Mouse (Mus musculus) hindbrain, embryonic 15.5 days (tissue): Measurements from ENCODE around the gene Rp9. TPM values are rescaled to one million over a fixed set of nuclear protein-coding genes. Genes with fewer than 3 reads are reported as not detected.
A peak's percentile ranks its signal among the peaks of the same experiment; 100 is the strongest.

ENCODE experiments used
- ATAC-seq: fragments of 200-750 bp; cut with Nextera tagmentation; 2 replicates; pipeline ENCODE4 v1.8.0; 2017; ENCODE audit warnings: low read depth, moderate number of reproducible peaks, moderate TSS enrichment; ENCODE audit not compliant: low FRiP score
- H3K27ac ChIP-seq: fragments of 300-500 bp; sonication (generic); replicated peaks from 2 replicates; pipeline ENCODE4 v1.5.1; 2015; ENCODE audit warnings: mild to moderate bottlenecking, inconsistent platforms
- H3K27me3 ChIP-seq: fragments of 300-500 bp; sonication (generic); 2 replicates; pipeline ENCODE4 v1.6.1; 2015; ENCODE audit warnings: control low read depth, inconsistent platforms
- H3K36me3 ChIP-seq: fragments of 300-500 bp; sonication (generic); 2 replicates; pipeline ENCODE4 v1.6.1; 2015; ENCODE audit warnings: control low read depth, inconsistent platforms
- H3K4me1 ChIP-seq: fragments of 300-500 bp; sonication (generic); replicated peaks from 2 replicates; pipeline ENCODE4 v1.6.1; 2015; ENCODE audit warnings: control low read depth, inconsistent platforms
- H3K4me2 ChIP-seq: fragments of 300-500 bp; sonication (generic); 2 replicates; pipeline ENCODE4 v1.6.1; 2015; ENCODE audit warnings: moderate library complexity, mild to moderate bottlenecking, inconsistent platforms
- H3K4me3 ChIP-seq: fragments of 300-500 bp; sonication (generic); 2 replicates; pipeline ENCODE4 v1.5.1; 2015; ENCODE audit warnings: mild to moderate bottlenecking, inconsistent platforms
- H3K9ac ChIP-seq: fragments of 300-500 bp; sonication (generic); 2 replicates; pipeline ENCODE4 v1.6.1; 2015; ENCODE audit warnings: inconsistent platforms
- H3K9me3 ChIP-seq: fragments of 300-500 bp; sonication (generic); 2 replicates; pipeline ENCODE4 v1.6.1; 2016; ENCODE audit warnings: control low read depth, inconsistent platforms
- WGBS: fragments of 180-500 bp; shearing (Covaris S2); methylation state at CpG from one replicate; pipeline ENCODE4 v1.1.7; 2015; 5-methylcytosine and 5-hydroxymethylcytosine counted together
- polyA plus RNA-seq: library from polyadenylated mRNA; unstranded; fragments of >200 nt; fragmentation: Nextera tagmentation; extraction: Ambion mirVana; gene quantifications from 2 replicates; pipeline ENCODE4 v1.2.1, GENCODE M21; 2015

The Rp9 gene
- polyA plus RNA-seq, 1 experiment from 2014 or later: 67.5 TPM

DNA sequence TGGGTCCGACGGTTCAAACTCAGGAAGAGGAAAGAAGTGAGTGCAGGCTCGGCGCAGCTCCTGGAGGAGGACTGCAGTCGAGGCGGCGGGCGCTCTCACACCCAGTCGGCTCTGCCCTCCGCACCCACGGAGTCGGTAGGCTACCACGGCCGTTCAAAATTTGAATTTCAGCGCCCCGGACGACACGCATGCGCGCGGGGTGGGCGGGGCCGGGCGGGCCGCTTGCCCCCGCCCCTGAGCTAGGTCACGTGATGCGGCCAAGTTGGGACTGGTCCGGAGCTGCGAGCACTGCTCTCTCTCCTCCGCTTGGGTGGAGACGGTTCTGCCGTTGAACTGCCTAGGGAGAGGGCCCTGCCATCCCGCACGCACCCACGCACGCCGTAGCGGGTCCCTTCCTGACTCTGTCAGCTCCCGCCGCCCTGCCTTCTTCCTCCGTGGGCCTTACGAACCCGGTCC, 80.5 kb downstream of the Rp9 start, which contains the start of gene Anln:
TSS of gene Anln (minus strand) at position 168 of the 456 bp plus-strand sequence.
- Histone ChIP-seq H3K27me3 (no peaks in the 10 kb centered on the region), H3K27ac (peak within 1 kb of the TSS; percentile 86), H3K9me3 (no peaks in the 10 kb centered on the region), H3K36me3 (no peaks in the 10 kb centered on the region), H3K9ac (peak within 1 kb of the TSS; percentile 88), H3K4me1 (peaks cover 13% of the 10 kb centered on the region), H3K4me2 (peak within 1 kb of the TSS; percentile 90), H3K4me3 (peak within 1 kb of the TSS; percentile 78)
- ATAC-seq: peak; percentile 96
- WGBS: under 1% methylated on average over 37 of the region's 44 CpGs

- peak; percentile 42; the same call in 1 of the 2 replicates for ATAC-seq
- WGBS: under 1% methylated on average over 40 of the region's 41 CpGs
Measured at GRCm38 (mm10) chr9:22388401-22388980, 81.1 kb downstream of the Rp9 start.

GRCm38 (mm10) chr9:22387901-22388300, 81.6 kb downstream of the Rp9 start:
- Histone ChIP-seq H3K9ac (no peak overlapping the region), H3K4me2 (peak overlapping the region; percentile 90), H3K4me1 (peaks cover 13% of the 10 kb centered on the region), H3K27ac (no peak overlapping the region), H3K36me3 (no peaks in the 10 kb centered on the region), H3K27me3 (no peaks in the 10 kb centered on the region), H3K9me3 (no peaks in the 10 kb centered on the region), H3K4me3 (peak overlapping the region; percentile 78)
- WGBS: 15% methylated on average over 6 of the region's 6 CpGs
- no peak for ATAC-seq

More at GRCm38 (mm10) chr9:22388401-22388980, 81.1 kb downstream of the Rp9 start:
- Histone ChIP-seq H3K4me1 (peaks cover 13% of the 10 kb centered on the region), H3K9ac (peak overlapping the region; percentile 88), H3K27ac (peak overlapping the region; percentile 86), H3K9me3 (no peaks in the 10 kb centered on the region), H3K4me2 (peak overlapping the region; percentile 90), H3K4me3 (peak overlapping the region; percentile 78), H3K27me3 (no peaks in the 10 kb centered on the region), H3K36me3 (no peaks in the 10 kb centered on the region)

GRCm38 (mm10) chr9:22385890-22386289, 83.7 kb downstream of the Rp9 start:
- Histone ChIP-seq H3K4me2 (no peak overlapping the region), H3K9ac (no peak overlapping the region), H3K27me3 (no peaks in the 10 kb centered on the region), H3K4me1 (peaks cover 13% of the 10 kb centered on the region), H3K36me3 (no peaks in the 10 kb centered on the region), H3K9me3 (no peaks in the 10 kb centered on the region), H3K4me3 (no peak overlapping the region), H3K27ac (no peak overlapping the region)
- no peak for ATAC-seq
- WGBS: 78% methylated on average over 2 of the region's 2 CpGs

DNA sequence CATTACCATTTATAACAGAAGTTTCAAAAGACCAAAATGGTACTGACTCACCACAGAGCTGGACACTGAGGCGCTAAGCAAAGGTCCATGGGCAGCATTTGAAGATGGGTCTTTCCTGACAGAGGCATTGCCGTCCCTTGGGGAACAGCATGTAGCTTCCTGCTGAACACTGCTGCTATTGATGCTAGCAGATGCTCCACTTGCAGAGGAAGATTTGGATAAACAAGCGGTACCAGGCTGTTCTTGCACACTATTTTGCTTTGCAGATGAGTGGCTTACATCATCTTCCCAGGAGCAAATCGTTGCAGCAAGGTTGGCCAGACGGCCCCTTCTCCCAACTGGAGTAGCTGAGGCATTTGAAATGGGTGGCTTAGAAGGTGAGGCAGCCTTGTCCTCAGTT, 93.5 kb downstream of the Rp9 start:
- WGBS: 76% methylated on average over 5 of the region's 5 CpGs
- Histone ChIP-seq H3K36me3 (no peaks in the 10 kb centered on the region), H3K9me3 (no peaks in the 10 kb centered on the region), H3K4me2 (no peak overlapping the region), H3K4me3 (no peak overlapping the region), H3K9ac (no peak overlapping the region), H3K27me3 (no peaks in the 10 kb centered on the region), H3K4me1 (no peaks in the 10 kb centered on the region), H3K27ac (no peak overlapping the region)
- no peak for ATAC-seq

GRCm38 (mm10) chr9:22372760-22373159, 96.8 kb downstream of the Rp9 start:
- H3K27ac ChIP-seq: no peak overlapping the region
- H3K9me3 ChIP-seq: no peaks in the 10 kb centered on the region
- H3K4me2 ChIP-seq: no peak overlapping the region
- no peaks in the 10 kb centered on the region for H3K4me1 ChIP-seq
- no peak for ATAC-seq
- no peaks in the 10 kb centered on the region for H3K36me3 ChIP-seq
- no peak overlapping the region for H3K9ac ChIP-seq
- H3K27me3 ChIP-seq: no peaks in the 10 kb centered on the region
- WGBS: 94% methylated on average over 4 of the region's 4 CpGs
- no peak overlapping the region for H3K4me3 ChIP-seq

DNA sequence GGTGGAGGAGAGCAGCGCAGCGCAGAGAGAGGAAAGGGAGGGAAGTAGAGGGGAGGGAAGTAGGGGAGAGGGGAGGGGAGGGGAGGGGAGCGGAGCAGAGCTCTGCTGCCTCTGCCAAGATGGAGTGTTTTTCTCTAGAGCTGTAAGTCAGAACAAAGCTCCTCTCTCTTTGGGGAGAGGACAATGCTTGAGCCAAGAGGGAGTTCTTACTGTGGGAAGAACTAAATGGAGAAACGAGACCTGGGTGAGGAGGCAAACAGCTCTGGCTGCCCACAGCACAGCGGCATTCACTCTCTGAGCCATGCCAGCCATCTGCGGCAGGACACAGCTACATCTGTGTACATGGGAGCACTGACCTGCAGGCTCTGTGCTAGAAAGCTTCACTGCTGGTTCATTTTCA, 101.5 kb downstream of the Rp9 start:
- ATAC-seq: 0 out of 2 replicates have a peak, but pooled peaks have one; percentile 34
- Histone ChIP-seq H3K4me1 (no peaks in the 10 kb centered on the region), H3K27me3 (no peaks in the 10 kb centered on the region), H3K36me3 (no peaks in the 10 kb centered on the region), H3K4me3 (no peak overlapping the region), H3K9ac (no peak overlapping the region), H3K9me3 (no peaks in the 10 kb centered on the region), H3K27ac (peak overlapping the region; percentile 51; the same call in 1 of the 2 replicates), H3K4me2 (no peak overlapping the region; the same call in 1 of the 2 replicates)
- 70% methylated on average over 6 of the region's 6 CpGs for WGBS

DNA sequence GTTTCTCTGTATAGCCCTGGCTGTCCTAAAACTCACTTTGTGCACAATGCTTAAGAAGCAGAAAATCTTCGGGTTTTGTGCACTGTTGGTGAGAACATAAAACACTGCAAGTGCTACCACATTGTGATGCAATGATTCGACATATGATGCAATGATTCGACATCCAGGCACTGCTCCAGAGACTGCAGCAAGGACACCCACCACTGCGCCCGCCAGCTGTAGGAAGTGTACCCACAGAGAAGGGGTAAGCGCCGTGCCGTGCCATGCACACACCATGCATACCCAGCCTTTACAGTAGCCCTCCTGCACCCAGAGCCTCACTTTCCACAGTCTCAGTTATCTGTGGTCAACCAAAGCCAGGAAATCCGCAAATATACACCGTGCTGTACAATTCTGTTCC, 102.9 kb downstream of the Rp9 start:
- Histone ChIP-seq H3K27me3 (no peaks in the 10 kb centered on the region), H3K4me2 (no peak overlapping the region), H3K27ac (no peak overlapping the region), H3K36me3 (no peaks in the 10 kb centered on the region), H3K9me3 (no peaks in the 10 kb centered on the region), H3K9ac (no peak overlapping the region), H3K4me1 (no peaks in the 10 kb centered on the region), H3K4me3 (no peak overlapping the region)
- WGBS: 95% methylated on average over 10 of the region's 10 CpGs
- ATAC-seq: no peak

DNA sequence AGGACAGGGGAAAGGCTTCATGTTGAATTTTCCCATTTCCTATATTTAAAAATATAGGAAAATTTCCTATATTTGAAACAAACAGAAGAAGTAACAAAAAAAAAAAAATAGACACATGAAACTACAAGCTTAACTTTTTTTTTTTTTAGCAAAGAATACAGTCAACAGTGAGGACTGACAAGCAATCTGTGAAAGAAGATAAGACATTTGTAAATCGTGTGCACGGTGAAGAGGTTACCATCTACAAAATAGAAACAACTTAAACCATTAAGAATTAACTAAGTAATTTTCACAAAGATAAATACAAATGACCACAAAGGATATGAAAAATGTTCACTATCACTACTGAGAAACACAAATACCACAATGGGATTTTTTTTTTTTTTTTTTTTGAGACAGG, 103.3 kb downstream of the Rp9 start:
- ATAC-seq: no peak
- no peaks in the 10 kb centered on the region for H3K36me3 ChIP-seq
- WGBS: over 99% methylated on average over 2 of the region's 2 CpGs
- no peak overlapping the region for H3K9ac ChIP-seq
- H3K4me1 ChIP-seq: no peaks in the 10 kb centered on the region
- H3K9me3 ChIP-seq: no peaks in the 10 kb centered on the region
- no peak overlapping the region for H3K4me3 ChIP-seq
- H3K4me2 ChIP-seq: no peak overlapping the region
- H3K27me3 ChIP-seq: no peaks in the 10 kb centered on the region
- H3K27ac ChIP-seq: no peak overlapping the region

Other genes starting within 250 kb of the Rp9 start
- 9.3 and 11.2 TPM in 2 replicates for gene Zfp809, start 244.0 kb downstream of the Rp9 start, polyA plus RNA-seq
- gene Zfp599, start 209.8 kb downstream of the Rp9 start, polyA plus RNA-seq: 7.4 and 7.7 TPM in 2 replicates
- 27.8 and 29.0 TPM in 2 replicates for gene Zfp810, start 162.1 kb downstream of the Rp9 start, polyA plus RNA-seq
- gene Anln, start 80.6 kb downstream of the Rp9 start, polyA plus RNA-seq: 6.5 and 6.7 TPM in 2 replicates
- gene 9530077C05Rik, start 58.2 kb downstream of the Rp9 start, polyA plus RNA-seq: 14.7 and 16.5 TPM in 2 replicates
- gene Gm17545, start 15.5 kb downstream of the Rp9 start, polyA plus RNA-seq: not detected in 2 replicates
- 19.6 and 22.7 TPM in 2 replicates for gene Bbs9, start 6.0 kb upstream of the Rp9 start, polyA plus RNA-seq